Mouse (Mus musculus) heart, postnatal 0 days (tissue): Measurements from ENCODE around the gene Zfp827. TPM values are rescaled to one million over a fixed set of nuclear protein-coding genes. Genes with fewer than 3 reads are reported as not detected.

Experiments
- ATAC-seq: fragments of 200-750 bp; cut with Nextera tagmentation; 2 replicates; pipeline ENCODE4 v1.8.0; 2017; ENCODE audit warnings: low read depth, moderate number of reproducible peaks, moderate library complexity; ENCODE audit not compliant: insufficient read depth
- DNase-seq: peaks from one replicate; pipeline ENCODE4 v3.0.0-alpha.2; 2016; ENCODE audit warnings: low spot score
- H3K27ac ChIP-seq: fragments of 300-500 bp; sonication (generic); 2 replicates; pipeline ENCODE4 v1.5.1; 2014; ENCODE audit warnings: low read depth, mild to moderate bottlenecking
- H3K27me3 ChIP-seq: fragments of 300-500 bp; sonication (generic); 2 replicates; pipeline ENCODE4 v1.6.1; 2014; ENCODE audit warnings: low read length, mixed read lengths; ENCODE audit not compliant: control insufficient read depth, insufficient read depth
- H3K36me3 ChIP-seq: fragments of 300-500 bp; sonication (generic); replicated peaks from 2 replicates; pipeline ENCODE4 v1.6.1; 2014; ENCODE audit warnings: low read length, mixed read lengths; ENCODE audit not compliant: control insufficient read depth, insufficient read depth
- H3K4me1 ChIP-seq: fragments of 300-500 bp; sonication (generic); 2 replicates; pipeline ENCODE4 v1.6.1; 2014; ENCODE audit warnings: antibody characterized with exemption; ENCODE audit not compliant: control insufficient read depth, insufficient read depth
- H3K4me2 ChIP-seq: fragments of 300-500 bp; sonication (generic); 2 replicates; pipeline ENCODE4 v1.6.1; 2014; ENCODE audit warnings: low read depth, mild to moderate bottlenecking, low read length, moderate library complexity
- H3K4me3 ChIP-seq: fragments of 300-500 bp; sonication (generic); 2 replicates; pipeline ENCODE4 v1.5.1; 2014; ENCODE audit warnings: low read depth, low read length
- H3K9ac ChIP-seq: fragments of 300-500 bp; sonication (generic); replicated peaks from 2 replicates; pipeline ENCODE4 v1.6.1; 2014; ENCODE audit warnings: low read depth, low read length, mixed read lengths
- H3K9me3 ChIP-seq: fragments of 300-500 bp; sonication (generic); replicated peaks from 2 replicates; pipeline ENCODE4 v1.6.1; 2016; ENCODE audit warnings: low read length; ENCODE audit not compliant: control insufficient read depth
- CTCF ChIP-seq: IDR thresholded peaks from 2 replicates; pipeline ENCODE4 v1.5.1; 2016; ENCODE audit warnings: antibody characterized with exemption, control low read depth, low read depth
- EP300 ChIP-seq: IDR thresholded peaks from 2 replicates; pipeline ENCODE4 v1.6.1; 2016; ENCODE audit warnings: antibody characterized with exemption, low read depth
- WGBS: fragments of 180-500 bp; shearing (Covaris S2); extraction: QIAGEN DNeasy Blood & Tissue Kit; methylation state at CpG from one replicate; pipeline ENCODE4 v1.1.7; 2014; 5-methylcytosine and 5-hydroxymethylcytosine counted together
- polyA plus RNA-seq: library from polyadenylated mRNA; unstranded; fragments of >200 nt; fragmentation: Nextera tagmentation; extraction: Ambion mirVana; gene quantifications from 2 replicates; pipeline ENCODE4 v1.2.1, GENCODE M21; 2015
- total RNA-seq: library from RNA; depleted of rRNA; stranded (reverse); fragments of >200 nt; gene quantifications from 2 replicates; pipeline ENCODE4 v1.2.3, GENCODE M21; 2014; ENCODE audit warnings: low replicate concordance

The Zfp827 gene
- total and polyA plus RNA-seq, 2 experiments from 2014 or later = 4.8 to 22.7 TPM

- TF ChIP-seq CTCF (no peak), EP300 (no peak)
- WGBS = 93% methylated on average over 9 of the region's 9 CpGs
- Histone ChIP-seq H3K4me1 (peaks cover 14% of the 10 kb centered on the region), H3K4me3 (no peak overlapping the region), H3K36me3 (peaks cover 13% of the 10 kb centered on the region), H3K27ac (no peak overlapping the region), H3K27me3 (no peaks in the 10 kb centered on the region), H3K4me2 (no peak overlapping the region), H3K9ac (no peak overlapping the region), H3K9me3 (no peaks in the 10 kb centered on the region)
- ATAC-seq = no peak
- DNase-seq = no peak
These were observed 131.2 kb downstream of the Zfp827 start for GRCm38 (mm10) chr8:79159397-79159796.

- Histone ChIP-seq H3K27me3 (no peaks in the 10 kb centered on the region), H3K4me3 (no peak overlapping the region), H3K4me2 (no peak overlapping the region), H3K9me3 (no peaks in the 10 kb centered on the region), H3K4me1 (peaks cover 14% of the 10 kb centered on the region), H3K36me3 (peaks cover 10% of the 10 kb centered on the region), H3K27ac (peak overlapping the region; percentile 51; the same call in 1 of the 2 replicates), H3K9ac (no peak overlapping the region)
- WGBS = 37% methylated on average over 4 of the region's 4 CpGs
- no peak for ATAC-seq
- DNase-seq = no peak
- no peak for TF ChIP-seq EP300
- no peak for TF ChIP-seq CTCF
These were observed 132.1 kb downstream of the Zfp827 start for GRCm38 (mm10) chr8:79160302-79160701.

GRCm38 (mm10) chr8:79161172-79161778, 133.0 kb downstream of the Zfp827 start:
- Histone ChIP-seq H3K36me3 (peaks cover 8% of the 10 kb centered on the region), H3K9me3 (no peaks in the 10 kb centered on the region), H3K9ac (no peak overlapping the region), H3K27ac (peak overlapping the region; percentile 0; the same call in 1 of the 2 replicates), H3K27me3 (no peaks in the 10 kb centered on the region), H3K4me3 (no peak overlapping the region), H3K4me2 (no peak overlapping the region), H3K4me1 (peaks cover 14% of the 10 kb centered on the region)
- TF ChIP-seq CTCF (no peak), EP300 (no peak)
- DNase-seq = no peak
- ATAC-seq = no peak
- 81% methylated on average over 4 of the region's 4 CpGs for WGBS

GRCm38 (mm10) chr8:79162533-79163308, 134.5 kb downstream of the Zfp827 start:
- peak overlapping the region; percentile 83 for H3K27ac ChIP-seq
- no peak overlapping the region for H3K9ac ChIP-seq
- H3K27me3 ChIP-seq = no peaks in the 10 kb centered on the region
- H3K9me3 ChIP-seq = no peaks in the 10 kb centered on the region
- H3K4me3 ChIP-seq = no peak overlapping the region
- WGBS = 15% methylated on average over 10 of the region's 10 CpGs
- DNase-seq (peak; percentile 83), ATAC-seq (peak; percentile 89)
- TF ChIP-seq CTCF (no peak), EP300 (peak; percentile 41; the same call in 1 of the 2 replicates)
- H3K4me2 ChIP-seq = no peak overlapping the region
- H3K36me3 ChIP-seq = no peaks in the 10 kb centered on the region
- peaks cover 14% of the 10 kb centered on the region for H3K4me1 ChIP-seq

GRCm38 (mm10) chr8:79164336-79164735, 136.1 kb downstream of the Zfp827 start:
- H3K27me3 ChIP-seq = no peaks in the 10 kb centered on the region
- H3K4me1 ChIP-seq = peaks cover 14% of the 10 kb centered on the region
- 9% methylated on average over 1 of the region's 1 CpGs for WGBS
- no peak for TF ChIP-seq EP300
- TF ChIP-seq CTCF = no peak
- no peak overlapping the region for H3K4me3 ChIP-seq
- H3K9ac ChIP-seq = no peak overlapping the region
- no peak overlapping the region for H3K4me2 ChIP-seq
- no peaks in the 10 kb centered on the region for H3K9me3 ChIP-seq
- ATAC-seq = no peak
- no peak overlapping the region for H3K27ac ChIP-seq
- DNase-seq = no peak
- no peaks in the 10 kb centered on the region for H3K36me3 ChIP-seq
